Mouse (Mus musculus) neural tube, embryonic 11.5 days (tissue): ENCODE results near the gene Pank4. TPM values are rescaled to one million over a fixed set of nuclear protein-coding genes. Genes with fewer than 3 reads are reported as not detected.

Source experiments
- ATAC-seq: fragments of 200-750 bp; cut with Nextera tagmentation; 2 replicates; pipeline ENCODE4 v1.8.0; 2017; ENCODE audit warnings: moderate number of reproducible peaks, mild to moderate bottlenecking, moderate TSS enrichment, moderate library complexity; ENCODE audit not compliant: insufficient read depth, low FRiP score, low TSS enrichment
- DNase-seq: peaks from one replicate; pipeline ENCODE4 v3.0.0-alpha.2; 2015; ENCODE audit warnings: low spot score
- H3K27ac ChIP-seq: fragments of 300-500 bp; sonication (generic); 2 replicates; pipeline ENCODE4 v1.5.1; 2014; ENCODE audit warnings: low read depth, mild to moderate bottlenecking, low read length
- H3K27me3 ChIP-seq: fragments of 300-500 bp; sonication (generic); 2 replicates; pipeline ENCODE4 v1.6.1; 2014; ENCODE audit warnings: mild to moderate bottlenecking, low read length, mixed read lengths; ENCODE audit not compliant: control insufficient read depth, insufficient read depth
- H3K36me3 ChIP-seq: fragments of 300-500 bp; sonication (generic); 2 replicates; pipeline ENCODE4 v1.6.1; 2014; ENCODE audit warnings: mild to moderate bottlenecking, low read length, moderate library complexity, mixed read lengths; ENCODE audit not compliant: control insufficient read depth, insufficient read depth
- H3K4me1 ChIP-seq: fragments of 300-500 bp; sonication (generic); 2 replicates; pipeline ENCODE4 v1.6.1; 2014; ENCODE audit warnings: low read length, mixed read lengths; ENCODE audit not compliant: control insufficient read depth, insufficient read depth
- H3K4me2 ChIP-seq: fragments of 300-500 bp; sonication (generic); 2 replicates; pipeline ENCODE4 v1.6.1; 2014; ENCODE audit warnings: low read depth, mild to moderate bottlenecking, moderate library complexity
- H3K4me3 ChIP-seq: fragments of 300-500 bp; sonication (generic); 2 replicates; pipeline ENCODE4 v1.5.1; 2014; ENCODE audit warnings: low read depth, low read length
- H3K9ac ChIP-seq: fragments of 300-500 bp; sonication (generic); 2 replicates; pipeline ENCODE4 v1.6.1; 2014; ENCODE audit warnings: mild to moderate bottlenecking, low read length
- H3K9me3 ChIP-seq: fragments of 300-500 bp; sonication (generic); 2 replicates; pipeline ENCODE4 v1.6.1; 2016; ENCODE audit warnings: low read length; ENCODE audit not compliant: control insufficient read depth
- WGBS: fragments of 180-500 bp; shearing (Covaris S2); extraction: QIAGEN DNeasy Blood & Tissue Kit; methylation state at CpG from one replicate; pipeline ENCODE4 v1.1.7; 2014; 5-methylcytosine and 5-hydroxymethylcytosine counted together
- polyA plus RNA-seq: library from polyadenylated mRNA; unstranded; fragments of >200 nt; fragmentation: Nextera tagmentation; extraction: Ambion mirVana; gene quantifications from 2 replicates; pipeline ENCODE4 v1.2.1, GENCODE M21; 2014

Gene Pank4
- polyA plus RNA-seq, 1 experiment from 2014 or later, result 38.2 TPM

DNA sequence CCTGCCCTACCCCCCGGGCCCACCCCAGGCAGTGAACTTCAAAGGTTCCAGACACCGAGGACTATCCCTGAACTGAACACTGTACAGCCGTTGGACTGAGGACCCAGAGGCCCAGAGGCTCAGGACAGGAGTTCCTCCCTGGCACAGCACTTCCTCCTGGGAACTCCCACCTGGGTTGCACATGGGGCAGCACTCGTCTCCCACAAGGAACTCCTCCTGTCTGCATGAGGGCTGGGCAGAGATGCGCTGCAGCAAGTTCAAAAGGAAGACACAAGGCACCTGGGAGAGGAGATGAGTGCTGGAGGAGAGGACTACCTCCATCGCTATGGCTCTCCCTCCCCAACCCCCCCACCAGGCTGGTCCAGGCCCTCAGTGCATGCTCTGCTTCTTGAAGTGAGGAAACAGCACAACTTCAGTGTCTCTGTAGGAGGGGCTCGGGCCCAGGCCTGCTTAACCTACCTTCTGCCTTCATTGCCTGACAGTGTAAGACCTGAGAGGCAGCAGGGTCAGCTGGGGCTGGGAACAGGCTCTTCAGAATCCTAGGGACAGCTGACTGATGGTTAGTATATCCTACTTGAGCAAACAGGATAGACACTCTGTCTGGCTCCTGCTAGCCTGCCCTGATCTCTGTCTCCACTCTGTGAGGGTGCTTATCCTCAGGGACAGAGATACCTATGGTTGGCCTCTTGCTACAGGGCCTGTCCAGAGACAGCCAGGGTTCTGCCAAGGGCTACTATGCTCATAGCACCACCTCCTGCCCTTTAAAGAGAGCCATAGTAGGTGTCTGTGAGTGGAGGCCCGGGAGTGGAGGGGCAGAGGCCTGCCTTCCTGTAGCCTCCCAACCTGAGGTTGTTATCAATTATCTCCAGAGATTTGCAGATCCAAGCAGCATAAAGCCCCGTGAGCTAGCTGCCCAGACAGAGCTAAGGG, 36.7 kb upstream of the Pank4 start:
- no peaks in the 10 kb centered on the region for H3K4me1 ChIP-seq
- H3K9me3 ChIP-seq, result no peaks in the 10 kb centered on the region
- WGBS, result 67% methylated on average over 9 of the region's 9 CpGs
- no peak for ATAC-seq
- H3K4me3 ChIP-seq, result no peak overlapping the region
- no peak overlapping the region for H3K4me2 ChIP-seq
- H3K27ac ChIP-seq, result no peak overlapping the region
- DNase-seq, result no peak
- no peaks in the 10 kb centered on the region for H3K27me3 ChIP-seq
- no peaks in the 10 kb centered on the region for H3K36me3 ChIP-seq
- peak overlapping the region; percentile 10; the same call in 1 of the 2 replicates for H3K9ac ChIP-seq

DNA sequence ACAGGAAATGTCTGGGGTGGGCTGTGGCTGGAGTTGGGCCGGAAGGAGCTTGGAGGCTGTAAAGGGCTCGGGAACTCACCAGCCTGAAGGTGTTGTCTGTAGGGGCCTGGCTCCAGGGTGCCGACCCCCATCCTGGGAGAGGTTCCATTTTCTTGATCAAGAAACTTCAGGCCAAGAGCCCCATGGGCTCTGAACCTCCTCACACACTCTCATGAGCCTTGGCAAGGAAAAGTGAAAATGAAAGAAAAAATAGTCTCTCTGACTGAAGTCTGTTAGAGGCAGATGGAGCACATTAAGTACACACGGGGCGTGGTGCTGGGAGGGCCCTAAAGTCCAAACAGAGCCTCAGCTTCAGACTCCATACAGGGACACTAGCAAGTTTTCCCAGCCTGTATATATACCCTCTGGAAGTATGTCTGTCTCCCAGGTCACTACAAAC, 36.0 kb upstream of the Pank4 start:
- no peak overlapping the region for H3K27ac ChIP-seq
- H3K27me3 ChIP-seq, result no peaks in the 10 kb centered on the region
- H3K36me3 ChIP-seq, result no peaks in the 10 kb centered on the region
- ATAC-seq (no peak), DNase-seq (no peak)
- H3K4me3 ChIP-seq, result no peak overlapping the region
- no peaks in the 10 kb centered on the region for H3K9me3 ChIP-seq
- 49% methylated on average over 5 of the region's 5 CpGs for WGBS
- H3K4me2 ChIP-seq, result no peak overlapping the region
- H3K4me1 ChIP-seq, result no peaks in the 10 kb centered on the region
- H3K9ac ChIP-seq, result no peak overlapping the region

GRCm38 (mm10) chr4:154928395-154929087, 35.4 kb upstream of the Pank4 start, which contains the start of gene Tnfrsf14:
Tnfrsf14 (minus strand) TSS chr4:154928563.
- no peaks in the 10 kb centered on the region for H3K4me1 ChIP-seq
- no peak within 1 kb of the TSS for H3K4me2 ChIP-seq
- no peak for DNase-seq
- 50% methylated on average over 12 of the region's 12 CpGs for WGBS
- no peaks in the 10 kb centered on the region for H3K36me3 ChIP-seq
- H3K27me3 ChIP-seq, result no peaks in the 10 kb centered on the region
- no peak for ATAC-seq
- peak within 1 kb of the TSS; percentile 10; the same call in 1 of the 2 replicates for H3K9ac ChIP-seq
- no peaks in the 10 kb centered on the region for H3K9me3 ChIP-seq
- no peak within 1 kb of the TSS for H3K27ac ChIP-seq
- no peak within 1 kb of the TSS for H3K4me3 ChIP-seq

DNA sequence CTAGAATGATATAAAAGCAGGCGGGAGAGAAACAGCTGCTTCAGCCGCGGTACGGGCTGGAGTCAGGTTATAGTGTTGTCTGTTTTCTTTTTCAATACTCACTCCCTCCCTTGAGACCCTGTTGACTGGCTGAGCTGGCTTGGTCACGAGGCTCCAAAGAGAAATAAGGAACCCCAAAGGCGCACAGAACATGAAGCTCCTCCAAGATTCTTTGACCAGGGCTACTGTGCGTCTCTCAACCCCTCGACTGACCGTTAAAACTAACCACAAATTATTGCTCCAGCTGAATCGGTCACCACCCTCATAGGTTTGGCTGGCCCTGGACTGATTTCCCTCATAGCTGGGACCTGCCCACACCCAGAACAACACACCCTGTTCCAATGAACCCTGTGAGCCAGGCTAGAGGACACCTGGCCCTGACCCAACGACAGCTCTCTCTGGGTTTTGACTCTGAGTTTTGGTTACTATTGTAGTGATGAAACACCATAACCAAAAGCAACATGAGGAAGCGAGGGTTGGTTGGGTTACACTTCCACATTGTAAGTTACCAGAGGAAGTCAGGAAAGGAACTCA, 34.7 kb upstream of the Pank4 start:
- Histone ChIP-seq H3K36me3 (no peaks in the 10 kb centered on the region), H3K4me1 (no peaks in the 10 kb centered on the region), H3K4me2 (no peak overlapping the region), H3K4me3 (no peak overlapping the region), H3K27me3 (no peaks in the 10 kb centered on the region), H3K27ac (no peak overlapping the region), H3K9ac (no peak overlapping the region), H3K9me3 (no peaks in the 10 kb centered on the region)
- ATAC-seq (no peak), DNase-seq (no peak)
- WGBS, result 79% methylated on average over 12 of the region's 12 CpGs

DNA sequence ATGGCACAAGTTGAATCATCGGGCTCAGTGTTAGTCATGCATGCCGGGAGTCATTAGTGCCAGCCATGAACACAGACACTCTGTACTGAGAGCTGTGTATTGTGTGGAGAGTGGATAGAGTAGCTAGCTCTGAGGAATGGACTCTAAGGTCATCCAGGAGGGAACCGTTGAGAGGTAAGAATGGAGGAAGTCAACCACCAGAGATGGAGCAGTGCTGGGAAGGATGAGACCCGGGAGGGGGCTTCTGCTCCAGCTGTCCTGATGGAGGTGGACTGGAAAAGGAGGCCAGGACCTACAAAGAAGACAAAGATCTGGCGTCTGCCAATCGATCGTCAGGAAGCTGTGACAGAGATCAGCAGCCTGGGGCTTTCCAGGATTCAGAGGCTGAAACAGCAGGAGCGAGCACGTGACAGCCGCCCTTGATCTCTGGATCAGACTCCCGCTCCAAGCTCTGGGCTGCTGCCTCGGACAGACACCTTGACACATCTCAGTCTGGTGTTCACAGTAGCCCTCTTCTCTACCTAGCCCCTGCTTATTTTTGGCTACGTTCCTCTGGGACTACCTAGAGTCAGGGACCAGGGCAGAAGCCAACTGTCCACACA, 30.5 kb upstream of the Pank4 start:
- ATAC-seq, result no peak

GRCm38 (mm10) chr4:154934800-154935199, 29.1 kb upstream of the Pank4 start:
- DNase-seq, result no peak
- H3K36me3 ChIP-seq, result no peaks in the 10 kb centered on the region
- H3K9ac ChIP-seq, result no peak overlapping the region
- 86% methylated on average over 2 of the region's 2 CpGs for WGBS
- no peak for ATAC-seq
- no peaks in the 10 kb centered on the region for H3K9me3 ChIP-seq
- H3K4me3 ChIP-seq, result no peak overlapping the region
- no peak overlapping the region for H3K4me2 ChIP-seq
- no peaks in the 10 kb centered on the region for H3K4me1 ChIP-seq
- H3K27ac ChIP-seq, result no peak overlapping the region
- H3K27me3 ChIP-seq, result no peaks in the 10 kb centered on the region

More for the DNA sequence above, 30.5 kb upstream of the Pank4 start:
- no peak overlapping the region; the same call in 1 of the 2 replicates for H3K9ac ChIP-seq
- H3K9me3 ChIP-seq, result no peaks in the 10 kb centered on the region
- H3K27ac ChIP-seq, result no peak overlapping the region
- no peaks in the 10 kb centered on the region for H3K4me1 ChIP-seq
- H3K36me3 ChIP-seq, result no peaks in the 10 kb centered on the region
- WGBS, result 61% methylated on average over 13 of the region's 13 CpGs
- no peaks in the 10 kb centered on the region for H3K27me3 ChIP-seq
- H3K4me3 ChIP-seq, result no peak overlapping the region
- no peak for DNase-seq
- no peak overlapping the region for H3K4me2 ChIP-seq

DNA sequence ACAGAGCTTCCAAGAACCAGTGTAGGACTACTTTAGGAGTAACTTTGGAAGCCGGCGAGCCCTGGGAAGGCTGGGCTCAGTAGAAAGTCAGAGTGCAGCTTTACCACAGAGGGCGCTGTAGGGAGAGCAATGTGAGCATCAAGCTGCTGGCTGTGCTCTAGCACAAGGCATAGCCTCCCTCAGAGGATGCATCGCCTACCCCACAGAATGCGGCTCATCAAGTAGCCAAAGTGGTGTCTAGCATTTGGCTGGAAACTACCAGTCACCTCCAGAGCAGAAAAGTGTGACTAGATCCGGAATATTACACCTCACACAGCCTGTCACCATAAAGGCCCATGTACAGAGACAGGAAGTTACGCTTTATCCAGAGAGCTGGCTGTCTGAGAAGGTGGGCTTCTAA, 28.1 kb upstream of the Pank4 start:
- no peak overlapping the region for H3K4me2 ChIP-seq
- no peaks in the 10 kb centered on the region for H3K9me3 ChIP-seq
- H3K4me1 ChIP-seq, result no peaks in the 10 kb centered on the region
- no peak for ATAC-seq
- H3K9ac ChIP-seq, result no peak overlapping the region
- WGBS, result 81% methylated on average over 7 of the region's 7 CpGs
- H3K27ac ChIP-seq, result no peak overlapping the region
- no peak for DNase-seq
- H3K27me3 ChIP-seq, result no peaks in the 10 kb centered on the region
- no peaks in the 10 kb centered on the region for H3K36me3 ChIP-seq
- no peak overlapping the region for H3K4me3 ChIP-seq

GRCm38 (mm10) chr4:154936542-154937255, 27.2 kb upstream of the Pank4 start:
- Histone ChIP-seq H3K4me2 (no peak overlapping the region), H3K4me1 (no peaks in the 10 kb centered on the region), H3K27ac (no peak overlapping the region), H3K27me3 (no peaks in the 10 kb centered on the region), H3K9me3 (no peaks in the 10 kb centered on the region), H3K4me3 (no peak overlapping the region), H3K36me3 (no peaks in the 10 kb centered on the region), H3K9ac (no peak overlapping the region)
- 63% methylated on average over 8 of the region's 8 CpGs for WGBS
- DNase-seq (no peak), ATAC-seq (no peak)
